Mouse (Mus musculus) left cerebral cortex, adult 8-10 months (tissue): ENCODE results near the gene Gm9639. TPM values are rescaled to one million over a fixed set of nuclear protein-coding genes. Genes with fewer than 3 reads are reported as not detected.
A peak's percentile ranks its signal among the peaks of the same experiment; 100 is the strongest.
"Not testable (repeated sequence)": the region's sequence is repeated elsewhere in the genome, so short reads cannot be mapped to it uniquely, and the experiment has no call there.

Experiments used
- DNase-seq, 2 experiments: peaks; one replicate each; pipeline ENCODE4 v3.0.0; 2022; ENCODE audit warnings: low spot score in 2 of 2
- total RNA-seq, 4 experiments: library from RNA; stranded (reverse); gene quantifications; 2 replicates each; pipeline ENCODE4 v1.2.4; 2022

Gm9639 gene
- total RNA-seq, result not detected

DNA sequence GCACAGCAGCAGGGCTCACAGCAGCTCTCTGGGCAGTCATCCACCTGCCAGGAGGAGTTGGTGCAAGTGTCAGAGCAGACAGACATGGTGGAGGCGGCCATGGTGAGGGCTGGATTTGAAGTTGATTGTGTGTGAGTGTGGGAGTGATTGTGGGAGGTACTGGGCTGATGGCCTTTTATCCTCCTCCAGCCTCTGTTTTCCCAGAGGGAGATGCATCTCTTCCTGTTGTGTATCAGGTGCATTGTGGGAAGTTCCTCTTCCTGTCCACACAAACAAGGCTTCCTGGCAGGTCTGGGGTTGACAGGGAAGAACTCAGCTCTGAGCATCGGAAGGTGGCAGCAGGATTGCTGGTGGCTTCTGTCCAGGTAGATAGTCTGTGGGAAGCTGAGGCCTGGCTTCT, at the start of gene Gm9639:
Gm9639 (minus strand) TSS at position 101 of the 400 bp plus-strand sequence.
- peak in 1 of 2 experiments; percentile 17 for DNase-seq

DNA sequence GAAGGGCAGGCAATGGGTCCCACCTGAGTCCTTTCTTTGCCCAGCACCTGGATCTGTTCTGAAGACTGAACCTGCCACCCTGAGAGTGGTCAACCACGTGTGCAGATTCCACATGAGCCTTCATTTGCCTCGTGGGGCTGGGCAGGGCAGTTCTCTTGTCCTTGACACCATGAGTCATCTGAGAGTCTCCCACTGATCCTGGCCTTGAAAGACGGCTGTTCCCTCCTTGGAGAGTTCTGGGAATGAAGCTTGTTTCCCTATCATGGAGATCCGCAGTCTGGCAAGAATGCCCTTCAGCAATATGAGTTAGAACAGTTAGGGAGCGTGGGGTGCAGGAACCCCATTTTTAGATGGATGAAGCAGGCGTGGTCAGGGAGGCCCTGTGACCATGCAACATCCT, 44.1 kb upstream of the Gm9639 start:
- DNase-seq, result no peak

DNA sequence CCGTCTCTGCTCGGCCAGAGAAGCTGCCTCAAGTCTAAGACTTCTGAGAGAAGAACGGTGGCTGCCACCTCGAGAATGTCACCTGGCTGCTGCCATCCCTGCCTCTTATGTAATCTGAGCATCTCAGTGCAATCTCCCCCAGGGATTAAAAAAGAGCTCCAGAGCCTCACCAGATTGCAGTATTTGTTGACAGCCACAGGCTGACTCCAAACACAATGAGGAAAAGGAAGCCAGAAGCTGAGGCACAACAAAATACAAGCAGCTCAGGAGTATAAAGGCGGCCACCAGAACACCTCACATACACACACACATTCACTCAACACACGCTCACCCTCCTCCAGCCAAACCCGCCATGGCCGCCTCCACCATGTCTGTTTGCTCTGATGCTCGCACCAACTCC, 40.8 kb upstream of the Gm9639 start, which contains the start of gene Krtap10-10:
Krtap10-10 (plus strand) TSS at position 301 of the 400 bp plus-strand sequence.
- DNase-seq, result peak; percentile 5 to 43

DNA sequence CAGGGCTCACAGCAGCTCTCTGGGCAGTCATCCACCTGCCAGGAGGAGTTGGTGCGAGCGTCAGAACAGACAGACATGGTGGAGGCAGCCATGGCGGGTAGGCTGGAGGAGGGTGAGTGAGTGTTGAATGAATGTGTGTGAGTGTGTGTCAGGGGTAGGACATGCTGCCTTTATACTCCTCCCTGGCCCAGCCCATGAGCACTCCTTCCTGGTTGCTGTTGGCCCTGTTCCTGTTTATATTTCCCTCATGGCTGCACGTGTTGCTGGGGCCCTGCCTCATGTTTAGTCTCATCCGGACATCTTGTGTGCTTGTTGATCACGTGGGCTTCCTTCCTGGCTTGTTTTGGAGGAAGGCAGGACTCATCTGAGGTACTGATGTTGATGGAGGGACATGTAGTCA, 32.1 kb upstream of the Gm9639 start, which contains the start of gene Krtap10-4:
Krtap10-4 (minus strand) TSS at position 145 of the 400 bp plus-strand sequence.
- no peak for DNase-seq

DNA sequence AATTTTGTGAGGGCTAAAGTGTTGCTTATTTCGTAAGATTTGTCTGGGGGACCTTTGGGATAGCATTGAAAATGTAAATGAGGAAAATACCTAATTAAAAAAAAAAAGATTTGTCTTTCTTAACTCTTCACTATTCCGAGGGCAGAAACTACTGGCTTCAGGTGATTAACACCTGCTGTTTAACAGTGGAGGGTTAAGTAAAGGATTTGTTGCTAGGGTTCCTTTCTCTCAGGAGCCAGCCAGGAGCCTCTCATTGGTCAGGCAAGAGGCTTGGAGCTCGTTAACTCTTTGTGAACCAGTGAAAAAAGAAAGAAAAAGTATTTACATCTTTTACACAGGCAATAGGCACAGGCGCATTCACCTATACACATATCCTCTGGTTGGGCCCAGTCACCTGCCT, 24.3 kb upstream of the Gm9639 start:
- no peak for DNase-seq

DNA sequence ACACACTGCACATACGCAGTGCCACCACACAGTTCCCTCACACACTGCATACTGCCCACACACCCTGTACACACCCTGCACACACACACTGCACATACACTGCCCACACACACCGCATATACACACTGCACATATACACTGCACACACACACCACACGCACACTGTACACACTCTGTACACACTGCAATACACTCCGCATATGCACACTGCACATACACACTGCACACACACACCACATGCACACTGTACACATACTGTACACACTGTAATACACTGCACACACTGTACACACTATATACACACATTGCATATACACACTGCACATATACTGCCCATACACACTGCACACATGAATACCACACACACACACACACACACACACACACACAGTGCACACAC, 23.6 kb upstream of the Gm9639 start:
- DNase-seq, result no peak

DNA sequence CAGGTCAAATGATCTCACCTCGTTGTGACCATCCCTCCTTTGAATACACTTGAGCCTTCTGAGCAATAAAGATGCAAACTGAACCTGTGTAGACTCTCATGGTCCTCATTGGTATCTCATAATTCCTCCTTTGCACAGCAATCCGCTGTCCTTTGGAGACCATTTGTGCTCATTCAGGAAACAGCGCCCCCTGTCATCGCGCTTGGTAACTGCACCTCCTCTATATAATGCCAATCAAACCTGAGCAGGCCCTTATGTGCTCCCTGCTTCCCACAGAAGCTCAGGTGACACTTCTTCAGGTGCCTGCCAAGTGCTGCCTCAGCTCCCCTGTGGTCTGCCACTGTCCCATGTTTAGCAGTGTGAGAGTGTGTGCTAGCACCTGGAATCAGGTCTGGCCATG, 20.6 kb upstream of the Gm9639 start:
- DNase-seq, result no peak

DNA sequence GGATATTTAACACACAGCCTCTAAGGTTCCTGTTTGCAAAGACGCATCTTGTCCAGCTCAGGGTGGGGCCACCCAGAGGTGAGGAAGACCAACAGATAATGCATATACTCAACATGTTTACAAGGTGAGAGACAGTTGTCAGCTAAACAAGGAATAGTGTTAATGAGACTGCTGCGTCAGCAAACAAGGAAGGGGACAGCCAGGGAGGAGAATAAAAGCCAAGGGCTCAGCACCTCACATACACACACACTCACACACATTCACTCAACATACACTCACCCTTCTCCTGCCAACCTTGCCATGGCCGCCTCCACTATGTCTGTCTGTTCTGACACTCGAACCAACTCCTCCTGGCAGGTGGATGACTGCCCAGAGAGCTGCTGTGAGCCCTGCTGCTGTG, 19.5 kb upstream of the Gm9639 start, which contains the start of gene Gm2696:
Gm2696 (plus strand) TSS at position 301 of the 400 bp plus-strand sequence.
- DNase-seq, result no peak

DNA sequence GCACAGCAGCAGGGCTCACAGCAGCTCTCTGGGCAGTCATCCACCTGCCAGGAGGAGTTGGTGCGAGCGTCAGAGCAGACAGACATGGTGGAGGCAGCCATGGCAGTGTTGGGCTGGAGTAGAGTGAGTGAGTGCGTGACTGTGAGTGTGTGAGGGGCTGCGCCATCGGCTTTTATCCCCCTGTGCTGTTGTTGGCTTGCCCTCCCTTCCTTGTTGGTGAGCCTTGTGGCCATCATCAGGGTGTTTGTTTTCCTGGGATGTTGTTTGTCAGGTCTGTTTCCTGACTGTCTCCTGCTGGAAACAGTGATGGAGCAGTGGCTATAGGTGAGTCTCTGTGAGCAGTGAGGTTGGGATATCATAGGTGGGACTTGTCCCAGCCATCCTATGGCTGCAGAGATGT, 16.9 kb upstream of the Gm9639 start, which contains the start of gene Gm9507:
Gm9507 (minus strand) TSS at position 101 of the 400 bp plus-strand sequence.
- no peak for DNase-seq

DNA sequence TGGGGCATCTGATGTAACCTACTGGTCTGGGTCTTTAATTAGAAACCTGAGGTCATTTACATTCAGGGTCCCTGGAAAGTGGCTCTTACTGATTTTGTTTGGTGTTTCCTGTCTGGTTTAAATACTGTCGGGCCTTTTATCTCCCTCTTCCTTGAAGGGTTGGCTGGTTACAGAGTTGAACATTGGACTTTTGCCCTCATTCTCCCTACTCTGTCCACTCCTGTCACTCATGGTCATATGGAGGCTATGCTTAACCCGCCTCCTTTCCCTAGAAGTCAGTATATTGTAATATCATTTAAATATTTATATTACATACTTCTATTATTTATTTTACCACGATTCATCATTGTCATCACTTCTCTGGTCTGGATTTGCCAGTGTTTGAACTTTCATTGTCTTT, 9.2 kb upstream of the Gm9639 start:
- no peak for DNase-seq

DNA sequence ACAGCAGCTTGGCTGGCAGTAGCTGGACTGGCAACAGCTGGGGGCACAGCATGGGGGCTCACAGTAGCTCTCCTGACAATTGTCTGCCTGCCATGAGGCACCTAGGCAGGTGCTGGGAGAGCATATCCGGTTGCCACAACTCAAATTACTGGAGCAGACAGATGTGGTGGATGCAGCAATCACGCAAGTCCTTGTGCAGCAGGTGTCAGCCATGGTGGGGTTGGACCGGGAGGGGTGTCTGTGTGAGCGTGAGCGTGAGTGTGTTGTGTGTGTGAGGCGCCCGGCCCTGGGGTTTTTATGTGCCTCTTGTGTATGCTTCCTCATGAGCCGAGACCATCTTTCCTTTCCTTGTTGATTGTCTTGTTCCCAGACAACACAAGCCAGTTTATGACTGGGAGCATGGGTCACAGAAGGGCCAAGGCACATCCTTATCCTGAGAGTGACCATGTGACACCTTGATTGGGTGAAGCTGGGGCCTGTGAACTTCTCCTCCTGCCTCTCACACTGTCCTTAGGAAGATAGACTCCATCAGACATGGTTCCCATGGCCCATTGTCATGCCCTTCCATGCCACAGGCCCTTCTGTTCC, 4.1 kb upstream of the Gm9639 start, which contains the start of gene Gm19668:
Gm19668 (minus strand) TSS at position 213 of the 588 bp plus-strand sequence.
- no peak for DNase-seq

DNA sequence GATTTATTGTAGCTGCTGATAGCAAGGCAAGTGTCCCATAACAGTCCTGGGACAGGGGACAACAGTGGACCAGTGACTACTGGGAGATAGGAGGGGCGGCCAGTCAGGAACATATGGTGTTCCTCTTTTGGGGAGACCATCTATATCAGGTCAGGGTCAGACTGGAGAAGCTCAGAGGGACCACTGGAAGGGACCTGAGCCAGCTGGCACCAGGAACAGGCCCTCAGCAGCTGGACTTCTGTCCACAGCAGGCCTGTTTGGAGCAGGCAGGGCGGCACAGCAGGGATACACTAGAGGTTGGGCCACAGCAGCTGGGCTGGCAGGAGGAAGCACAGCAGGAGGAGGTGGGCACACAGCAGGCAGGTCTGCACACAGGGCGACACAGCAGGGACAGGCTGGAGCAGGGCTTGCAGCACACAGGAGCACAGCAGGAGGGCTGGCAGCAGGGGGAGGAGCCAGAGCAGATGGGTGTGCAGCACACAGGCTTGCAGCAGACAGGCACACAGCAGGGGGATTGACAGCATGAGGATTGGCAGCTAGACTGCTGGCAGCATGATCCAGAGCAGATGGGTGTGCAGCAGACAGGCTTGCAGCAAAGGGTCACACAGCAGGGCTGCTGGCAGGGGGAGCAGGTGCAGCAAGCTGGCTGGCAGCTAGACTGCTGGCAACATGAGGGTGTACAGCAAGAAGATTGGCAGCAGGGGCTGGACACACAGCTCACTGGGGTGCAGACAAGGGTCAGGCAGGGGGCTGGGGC, 3.5 kb upstream of the Gm9639 start:
- not testable (repeated sequence) for DNase-seq

DNA sequence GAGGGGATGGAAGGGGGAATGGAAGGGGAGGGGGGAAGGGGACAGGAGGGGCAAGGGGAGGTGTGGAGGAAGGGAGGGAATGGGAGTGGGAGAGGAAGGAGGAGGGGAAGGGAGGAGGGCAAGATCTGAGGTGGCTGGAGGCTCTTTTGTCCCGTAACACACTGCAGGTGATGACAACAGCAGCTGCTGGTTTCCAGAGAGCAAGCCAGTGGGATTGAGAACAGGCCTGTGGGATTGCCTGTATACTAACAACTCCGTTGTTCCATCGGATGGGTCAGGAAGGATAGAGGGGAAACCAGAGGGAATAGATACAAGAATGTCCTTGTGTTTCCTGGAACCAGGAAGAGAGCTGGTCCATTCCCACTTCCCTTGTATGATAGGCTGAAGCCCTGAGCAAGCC, 2.8 kb upstream of the Gm9639 start:
- DNase-seq, result no peak

DNA sequence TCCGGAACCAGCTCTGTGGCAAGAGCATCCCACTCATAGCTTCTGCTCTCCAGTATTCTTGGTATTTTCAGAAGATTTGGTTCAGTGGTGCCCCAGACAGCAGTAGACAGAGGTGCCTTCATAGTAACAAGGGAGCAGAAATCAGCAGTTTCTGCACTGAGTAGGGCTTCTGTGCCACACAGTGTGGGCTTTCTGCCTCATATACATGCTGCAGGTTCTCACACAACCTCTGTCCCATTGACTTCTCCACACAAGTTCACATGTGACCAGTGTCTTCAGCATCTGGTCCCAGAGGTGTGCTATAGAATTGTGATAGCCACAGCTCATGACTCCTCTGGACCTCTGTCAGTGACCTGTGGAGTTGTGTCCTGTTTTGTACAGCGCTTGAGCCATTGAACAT, 6.3 kb downstream of the Gm9639 start:
- DNase-seq, result no peak

DNA sequence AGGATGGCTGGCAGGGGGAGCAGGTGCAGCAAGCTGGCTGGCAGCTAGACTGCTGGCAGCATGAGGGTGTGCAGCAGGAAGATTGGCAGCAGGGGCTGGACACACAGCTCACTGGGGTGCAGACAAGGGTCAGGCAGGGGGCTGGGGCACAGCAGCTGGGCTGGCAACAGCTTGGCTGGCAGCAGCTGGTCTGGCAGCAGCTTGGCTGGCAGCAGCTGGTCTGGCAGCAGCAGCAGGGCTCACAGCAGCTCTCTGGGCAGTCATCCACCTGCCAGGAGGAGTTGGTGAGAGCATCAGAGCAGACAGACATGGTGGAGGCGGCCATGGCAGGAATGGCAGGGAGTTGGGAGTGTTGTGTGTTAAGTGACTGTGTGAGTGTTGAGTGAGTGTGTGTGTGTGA, 7.0 kb downstream of the Gm9639 start, which contains the start of gene Gm7137:
Gm7137 (minus strand) TSS at position 325 of the 400 bp plus-strand sequence.
- DNase-seq, result peak in 1 of 2 experiments; percentile 30

DNA sequence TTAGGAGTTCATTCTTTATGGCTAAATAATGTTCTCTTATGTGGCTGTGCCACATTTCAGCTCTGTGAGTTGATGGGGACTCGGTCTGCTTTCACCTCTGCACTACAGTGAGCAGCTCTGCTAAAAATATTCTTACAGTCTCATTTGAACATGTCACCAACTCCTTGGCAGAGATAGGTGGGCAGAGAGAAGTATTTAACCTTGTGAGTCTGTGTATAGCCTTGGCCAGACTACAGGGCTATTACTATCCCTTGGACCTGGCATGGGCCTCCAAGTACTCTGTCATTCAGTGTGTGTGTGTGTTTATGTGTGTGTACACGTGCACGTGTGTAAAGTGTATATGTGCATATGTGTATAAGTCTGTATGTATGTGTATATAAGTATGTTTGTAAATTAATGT, 11.5 kb downstream of the Gm9639 start:
- not testable (repeated sequence) for DNase-seq

DNA sequence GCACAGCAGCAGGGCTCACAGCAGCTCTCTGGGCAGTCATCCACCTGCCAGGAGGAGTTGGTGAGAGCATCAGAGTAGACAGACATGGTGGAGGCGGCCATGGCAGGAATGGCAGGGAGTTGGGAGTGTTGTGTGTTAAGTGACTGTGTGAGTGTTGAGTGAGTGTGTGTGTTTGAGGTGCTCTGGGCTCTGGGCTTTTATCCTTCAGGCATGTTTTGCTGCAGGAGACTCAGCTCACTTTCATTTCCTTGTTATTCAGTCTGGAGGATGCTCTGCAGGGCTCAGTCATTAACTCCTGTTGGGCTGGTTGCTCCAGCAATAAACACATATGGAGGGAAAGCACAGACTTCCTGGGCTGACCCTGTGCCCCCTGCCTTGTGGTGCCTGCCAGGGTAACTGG, 12.4 kb downstream of the Gm9639 start, which contains the start of gene Gm3250:
Gm3250 (minus strand) TSS at position 101 of the 400 bp plus-strand sequence.
- DNase-seq, result not testable (repeated sequence)

DNA sequence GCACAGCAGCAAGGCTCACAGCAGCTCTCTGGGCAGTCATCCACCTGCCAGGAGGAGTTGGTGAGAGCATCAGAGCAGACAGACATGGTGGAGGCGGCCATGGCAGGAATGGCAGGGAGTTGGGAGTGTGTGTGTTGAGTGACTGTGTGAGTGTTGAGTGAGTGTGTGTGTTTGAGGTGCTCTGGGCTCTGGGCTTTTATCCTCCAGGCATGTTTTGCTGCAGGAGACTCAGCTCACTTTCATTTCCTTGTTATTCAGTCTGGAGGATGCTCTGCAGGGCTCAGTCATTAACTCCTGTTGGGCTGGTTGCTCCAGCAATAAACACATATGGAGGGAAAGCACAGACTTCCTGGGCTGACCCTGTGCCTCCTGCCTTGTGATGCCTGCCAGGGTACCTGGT, 18.0 kb downstream of the Gm9639 start, which contains the start of gene Gm7138:
Gm7138 (minus strand) TSS at position 101 of the 400 bp plus-strand sequence.
- DNase-seq, result not testable (repeated sequence)

DNA sequence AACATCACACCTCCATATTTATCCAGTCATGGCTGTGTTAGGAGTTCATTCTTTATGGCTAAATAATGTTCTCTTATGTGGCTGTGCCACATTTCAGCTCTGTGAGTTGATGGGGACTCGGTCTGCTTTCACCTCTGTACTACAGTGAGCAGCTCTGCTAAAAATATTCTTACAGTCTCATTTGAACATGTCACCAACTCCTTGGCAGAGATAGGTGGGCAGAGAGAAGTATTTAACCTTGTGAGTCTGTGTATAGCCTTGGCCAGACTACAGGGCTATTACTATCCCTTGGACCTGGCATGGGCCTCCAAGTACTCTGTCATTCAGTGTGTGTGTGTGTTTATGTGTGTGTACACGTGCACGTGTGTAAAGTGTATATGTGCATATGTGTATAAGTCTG, 22.7 kb downstream of the Gm9639 start:
- DNase-seq, result not testable (repeated sequence)

DNA sequence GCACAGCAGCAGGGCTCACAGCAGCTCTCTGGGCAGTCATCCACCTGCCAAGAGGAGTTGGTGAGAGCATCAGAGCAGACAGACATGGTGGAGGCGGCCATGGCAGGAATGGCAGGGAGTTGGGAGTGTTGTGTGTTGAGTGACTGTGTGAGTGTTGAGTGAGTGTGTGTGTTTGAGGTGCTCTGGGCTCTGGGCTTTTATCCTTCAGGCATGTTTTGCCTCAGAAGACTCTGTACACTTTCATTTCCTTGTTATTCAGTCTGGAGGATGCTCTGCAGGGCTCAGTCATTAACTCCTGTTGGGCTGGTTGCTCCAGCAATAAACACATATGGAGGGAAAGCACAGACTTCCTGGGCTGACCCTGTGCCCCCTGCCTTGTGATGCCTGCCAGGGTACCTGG, 23.7 kb downstream of the Gm9639 start, which contains the start of gene Gm3238:
Gm3238 (minus strand) TSS at position 101 of the 400 bp plus-strand sequence.
- DNase-seq, result not testable (repeated sequence)

DNA sequence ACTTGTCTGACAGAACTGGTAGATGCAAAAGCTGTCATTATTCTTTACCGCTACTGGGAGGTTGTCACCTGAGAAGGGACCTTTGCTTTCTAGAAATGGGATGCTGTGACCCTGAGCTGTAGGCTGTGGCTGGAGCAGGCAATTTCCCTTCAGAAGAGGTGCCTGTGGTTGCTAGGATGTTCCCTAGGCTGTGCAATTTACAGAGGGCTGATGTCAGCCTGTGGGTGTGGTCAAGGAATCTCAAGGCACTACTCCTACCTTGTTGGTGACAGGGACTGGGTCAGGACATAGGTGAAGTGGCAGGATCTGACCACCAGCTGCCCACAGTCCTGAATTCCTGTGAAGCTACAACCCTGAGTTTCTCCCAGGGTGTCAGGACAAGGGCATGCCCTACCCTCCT, 25.1 kb downstream of the Gm9639 start:
- DNase-seq, result no peak

DNA sequence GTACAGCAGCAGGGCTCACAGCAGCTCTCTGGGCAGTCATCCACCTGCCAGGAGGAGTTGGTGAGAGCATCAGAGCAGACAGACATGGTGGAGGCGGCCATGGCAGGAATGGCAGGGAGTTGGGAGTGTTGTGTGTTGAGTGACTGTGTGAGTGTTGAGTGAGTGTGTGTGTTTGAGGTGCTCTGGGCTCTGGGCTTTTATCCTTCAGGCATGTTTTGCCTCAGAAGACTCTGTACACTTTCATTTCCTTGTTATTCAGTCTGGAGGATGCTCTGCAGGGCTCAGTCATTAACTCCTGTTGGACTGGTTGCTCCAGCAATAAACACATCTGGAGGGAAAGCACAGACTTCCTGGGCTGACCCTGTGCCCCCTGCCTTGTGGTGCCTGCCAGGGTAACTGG, 35.3 kb downstream of the Gm9639 start, which contains the start of gene Gm3233:
Gm3233 (minus strand) TSS at position 101 of the 400 bp plus-strand sequence.
- not testable (repeated sequence) for DNase-seq
